Mouse (Mus musculus) ES-E14 (cell line): ENCODE data around the gene Slc35b2. TPM values are rescaled to one million over a fixed set of nuclear protein-coding genes. Genes with fewer than 3 reads are reported as not detected.

Experiments
- DNase-seq: peaks from one replicate; pipeline ENCODE4 v3.0.0-alpha.2; 2013; ENCODE audit warnings: low read depth, low spot score
- H3K27ac ChIP-seq: 2 replicates; pipeline ENCODE4 v1.5.1; 2012; ENCODE audit warnings: low read depth, mild to moderate bottlenecking, low read length, moderate library complexity, mixed read lengths; ENCODE audit not compliant: poor library complexity, insufficient read depth, severe bottlenecking
- H3K36me3 ChIP-seq: 2 replicates; pipeline ENCODE4 v1.6.1; 2012; ENCODE audit warnings: mild to moderate bottlenecking, low read length, moderate library complexity, mixed read lengths; ENCODE audit not compliant: control insufficient read depth, poor library complexity, insufficient read depth, severe bottlenecking
- H3K4me1 ChIP-seq, 2 experiments: fragments of 150-350 bp in 1 of 2; sonication (generic) in 1 of 2; 2 replicates each; pipeline ENCODE4 v1.6.1; 2012; ENCODE audit warnings: low read length in 2 of 2, mild to moderate bottlenecking in 1 of 2, mixed read lengths in 1 of 2; ENCODE audit not compliant: control insufficient read depth in 2 of 2, insufficient read depth in 2 of 2, poor library complexity in 1 of 2
- H3K4me3 ChIP-seq, 2 experiments: fragments of 150-350 bp in 1 of 2; sonication (generic) in 1 of 2; 2 replicates each; pipeline ENCODE4 v1.5.1; 2012; ENCODE audit warnings: low read length in 2 of 2, low read depth in 1 of 2, mild to moderate bottlenecking in 1 of 2, mixed read lengths in 1 of 2; ENCODE audit not compliant: insufficient read depth in 1 of 2, poor library complexity in 1 of 2, severe bottlenecking in 1 of 2
- H3K9ac ChIP-seq: 2 replicates; pipeline ENCODE4 v1.6.1; 2012; ENCODE audit warnings: low read depth, mild to moderate bottlenecking, low read length, mixed read lengths; ENCODE audit not compliant: poor library complexity, insufficient read depth, severe bottlenecking
- H3K9me3 ChIP-seq: fragments of 150-350 bp; sonication (generic); 2 replicates; pipeline ENCODE4 v1.6.1; 2012; ENCODE audit warnings: low read depth, mild to moderate bottlenecking, low read length; ENCODE audit not compliant: control insufficient read depth, insufficient read depth
- CHD2 ChIP-seq: IDR thresholded peaks from 2 replicates; pipeline ENCODE4 v1.6.1; 2014; ENCODE audit warnings: mild to moderate bottlenecking, low read depth, low read length, inconsistent platforms
- HCFC1 ChIP-seq: IDR thresholded peaks from 2 replicates; pipeline ENCODE4 v1.6.1; 2012; ENCODE audit warnings: low read length, inconsistent platforms, borderline replicate concordance; ENCODE audit not compliant: insufficient read depth
- MAFK ChIP-seq: IDR thresholded peaks from 2 replicates; pipeline ENCODE4 v1.6.1; 2014; ENCODE audit warnings: mild to moderate bottlenecking, low read depth, low read length, inconsistent platforms; ENCODE audit not compliant: insufficient read depth
- ZC3H11A ChIP-seq: IDR thresholded peaks from 2 replicates; pipeline ENCODE4 v1.6.1; 2012; ENCODE audit warnings: low read depth, mild to moderate bottlenecking, inconsistent platforms, low read length, borderline replicate concordance
- ZNF384 ChIP-seq: IDR thresholded peaks from 2 replicates; pipeline ENCODE4 v1.6.1; 2012; ENCODE audit warnings: low read depth, low read length, inconsistent platforms
- in situ Hi-C, 2 experiments: fragments of 600-800 bp; cut with MboI; formaldehyde crosslinking; loops; one replicate each; pipeline ENCODE4 v1.15.1; 2025; ENCODE audit warnings: low sequenced_read_pairs in 2 of 2, inconsistent platforms in 1 of 2; ENCODE audit not compliant: unreplicated experiment in 2 of 2
- total RNA-seq: library from RNA; depleted of rRNA; stranded (reverse); fragments of 300-350 nt; gene quantifications from 2 replicates; pipeline ENCODE4 v1.2.3, GENCODE M21; 2012

Gene Slc35b2
- total RNA-seq, 1 experiment = 96.7 TPM

DNA sequence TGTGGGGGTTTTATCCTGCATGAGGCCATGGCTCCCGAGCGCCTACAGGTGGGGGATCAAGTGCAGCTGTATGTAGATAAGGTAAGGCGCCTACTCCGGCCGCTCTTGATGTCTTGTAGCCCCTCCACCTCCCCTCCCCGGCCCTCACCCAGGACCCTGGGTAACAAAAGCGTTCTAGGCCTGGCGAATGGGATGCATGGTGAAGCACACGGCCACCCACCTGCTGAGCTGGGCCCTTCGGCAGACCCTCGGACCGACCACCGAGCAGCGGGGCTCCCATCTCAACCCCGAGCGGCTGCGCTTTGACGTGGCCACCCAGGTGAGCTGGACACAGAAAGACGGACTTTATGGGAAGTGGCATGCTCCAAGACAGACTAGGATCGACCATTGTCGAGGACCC, 46.5 kb upstream of the Slc35b2 start:
- in situ Hi-C loops = no loop called here
- Histone ChIP-seq H3K27ac (no peak overlapping the region), H3K4me1 (peaks cover 1 to 17% of the 10 kb centered on the region in 2 experiments; a peak in 3 of 4 replicates)

DNA sequence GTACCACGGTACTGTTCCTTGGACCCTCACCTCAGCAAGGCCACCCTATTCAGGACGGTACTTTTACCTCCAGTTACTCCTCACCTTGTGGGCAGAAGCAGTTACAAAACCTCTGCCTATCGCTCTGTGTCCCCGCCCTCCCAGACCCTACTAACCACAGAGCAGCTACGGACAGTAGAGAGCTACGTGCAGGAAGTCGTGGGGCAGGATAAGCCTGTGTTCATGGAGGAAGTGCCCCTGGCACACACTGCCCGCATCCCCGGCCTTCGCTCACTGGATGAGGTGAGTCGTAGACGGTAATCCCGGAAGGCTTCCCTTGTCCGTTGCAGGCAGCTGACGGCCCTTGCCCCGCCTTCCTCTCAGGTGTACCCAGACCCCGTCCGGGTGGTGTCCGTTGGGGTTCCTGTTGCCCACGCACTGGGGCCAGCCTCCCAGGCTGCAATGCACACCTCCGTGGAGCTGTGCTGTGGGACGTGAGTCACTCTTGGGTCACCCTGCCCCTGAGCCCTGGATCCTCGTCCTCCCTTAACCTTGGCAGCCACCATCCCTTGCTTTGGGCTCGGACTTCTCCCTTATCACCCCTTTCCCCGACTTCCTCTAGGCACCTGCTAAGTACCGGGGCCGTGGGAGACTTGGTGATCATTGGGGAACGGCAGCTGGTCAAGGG, 46.0 kb upstream of the Slc35b2 start:
- Histone ChIP-seq H3K36me3 (peaks cover 41% of the 10 kb centered on the region), H3K9me3 (no peaks in the 10 kb centered on the region), H3K4me1 (peaks cover 1 to 20% of the 10 kb centered on the region in 2 experiments; a peak in 3 of 4 replicates), H3K27ac (no peak overlapping the region), H3K4me3 (no peak overlapping the region), H3K9ac (no peak overlapping the region)
- in situ Hi-C loops = no loop called here
- no peak for DNase-seq
- TF ChIP-seq CHD2 (no peak), ZC3H11A (no peak), HCFC1 (no peak), ZNF384 (no peak), MAFK (no peak)

More for the DNA sequence above, 46.5 kb upstream of the Slc35b2 start:
- peaks cover 41% of the 10 kb centered on the region for H3K36me3 ChIP-seq
- no peak for TF ChIP-seq HCFC1
- no peak for TF ChIP-seq MAFK
- TF ChIP-seq ZNF384 = no peak
- TF ChIP-seq CHD2 = no peak
- TF ChIP-seq ZC3H11A = no peak
- no peaks in the 10 kb centered on the region for H3K9me3 ChIP-seq
- H3K4me3 ChIP-seq = no peak overlapping the region
- DNase-seq = no peak
- no peak overlapping the region for H3K9ac ChIP-seq

DNA sequence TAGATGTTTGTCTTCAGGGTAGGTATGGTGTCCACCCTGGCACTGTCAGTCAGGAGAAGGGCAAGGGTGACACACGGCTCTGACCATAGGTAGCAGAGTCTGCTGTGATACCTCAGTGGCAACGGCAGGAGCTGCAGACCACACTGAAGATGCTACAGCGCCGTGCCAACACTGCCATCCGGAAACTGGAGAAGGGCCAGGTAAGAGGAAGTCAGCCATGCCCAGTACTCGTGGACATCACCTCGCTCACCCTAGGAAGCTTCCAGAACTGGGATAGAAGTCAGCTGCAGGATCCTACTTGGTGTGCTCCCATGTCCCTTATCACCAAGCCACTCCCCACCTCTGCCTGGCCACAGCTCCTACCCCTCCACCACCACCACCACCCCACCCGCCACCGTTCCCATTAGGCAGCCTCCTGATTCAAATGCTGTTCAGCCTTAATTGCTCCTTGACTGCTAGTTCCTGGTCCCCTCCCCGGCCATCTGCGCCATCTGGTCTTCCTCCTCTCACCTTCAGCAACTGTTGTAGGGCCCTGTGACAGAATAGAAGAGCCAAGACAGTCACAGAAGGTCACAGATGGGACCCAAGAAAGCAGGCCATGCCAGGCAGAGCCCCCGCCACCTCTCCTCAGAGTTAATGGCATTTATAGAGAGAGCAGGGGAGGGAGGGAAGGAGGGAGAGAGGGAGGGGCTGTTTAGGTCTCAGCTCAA, 44.8 kb upstream of the Slc35b2 start:
- H3K4me1 ChIP-seq = peaks cover 1 to 20% of the 10 kb centered on the region in 2 experiments; a peak in 3 of 4 replicates
- in situ Hi-C loops = no loop called here

DNA sequence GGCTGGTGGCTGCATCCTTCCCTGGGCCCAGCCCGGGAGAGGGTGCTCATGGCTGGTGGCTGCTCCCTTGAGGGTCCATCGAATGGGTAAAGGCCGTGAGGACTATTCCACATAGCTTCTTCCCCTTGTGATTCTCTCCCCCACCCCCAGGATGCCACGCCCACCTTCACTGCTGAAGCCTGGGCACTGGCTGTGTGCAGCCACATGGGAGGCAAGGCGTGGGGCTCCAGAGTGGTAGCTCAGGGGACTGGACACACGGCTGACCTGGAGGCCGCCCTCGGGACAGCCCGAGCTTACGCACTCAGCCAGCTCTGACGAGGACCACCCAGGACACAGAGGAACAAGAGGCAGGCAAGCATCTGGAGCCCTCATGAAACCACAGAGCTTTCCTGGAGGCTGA, 43.5 kb upstream of the Slc35b2 start:
- Histone ChIP-seq H3K36me3 (peaks cover 41% of the 10 kb centered on the region), H3K4me3 (no peak overlapping the region), H3K9me3 (no peaks in the 10 kb centered on the region), H3K9ac (no peak overlapping the region), H3K27ac (no peak overlapping the region), H3K4me1 (peaks cover 1 to 11% of the 10 kb centered on the region in 2 experiments; a peak in 2 of 4 replicates)
- no peak for TF ChIP-seq ZNF384
- no peak for TF ChIP-seq MAFK
- TF ChIP-seq ZC3H11A = no peak
- TF ChIP-seq CHD2 = no peak
- TF ChIP-seq HCFC1 = no peak
- in situ Hi-C loops = no loop called here
- no peak for DNase-seq

More for the DNA sequence above, 44.8 kb upstream of the Slc35b2 start:
- peaks cover 41% of the 10 kb centered on the region for H3K36me3 ChIP-seq
- H3K4me3 ChIP-seq = no peak overlapping the region
- TF ChIP-seq ZC3H11A (no peak), CHD2 (no peak), HCFC1 (no peak), MAFK (no peak), ZNF384 (no peak)
- no peak overlapping the region for H3K27ac ChIP-seq
- no peak for DNase-seq
- no peaks in the 10 kb centered on the region for H3K9me3 ChIP-seq
- no peak overlapping the region for H3K9ac ChIP-seq
